Mouse (Mus musculus) neural tube, embryonic 13.5 days (tissue): ENCODE measurements around the gene Casp12. TPM values are rescaled to one million over a fixed set of nuclear protein-coding genes. Genes with fewer than 3 reads are reported as not detected.

ENCODE experiments used
- ATAC-seq: fragments of 200-750 bp; cut with Nextera tagmentation; 2 replicates; pipeline ENCODE4 v1.8.0; 2017; ENCODE audit warnings: low read depth, mild to moderate bottlenecking, moderate TSS enrichment, moderate library complexity
- H3K27ac ChIP-seq: fragments of 300-500 bp; sonication (generic); replicated peaks from 2 replicates; pipeline ENCODE4 v1.5.1; 2015; ENCODE audit warnings: moderate library complexity, mild to moderate bottlenecking, inconsistent platforms
- H3K27me3 ChIP-seq: fragments of 300-500 bp; sonication (generic); 2 replicates; pipeline ENCODE4 v1.6.1; 2015; ENCODE audit warnings: mild to moderate bottlenecking, inconsistent platforms
- H3K36me3 ChIP-seq: fragments of 300-500 bp; sonication (generic); 2 replicates; pipeline ENCODE4 v1.6.1; 2015; ENCODE audit warnings: mild to moderate bottlenecking, inconsistent platforms
- H3K4me1 ChIP-seq: fragments of 300-500 bp; sonication (generic); replicated peaks from 2 replicates; pipeline ENCODE4 v1.6.1; 2015; ENCODE audit warnings: inconsistent platforms
- H3K4me2 ChIP-seq: fragments of 300-500 bp; sonication (generic); 2 replicates; pipeline ENCODE4 v1.6.1; 2015; ENCODE audit warnings: inconsistent platforms, mild to moderate bottlenecking, moderate library complexity
- H3K4me3 ChIP-seq: fragments of 300-500 bp; sonication (generic); 2 replicates; pipeline ENCODE4 v1.5.1; 2015; ENCODE audit warnings: mild to moderate bottlenecking, inconsistent platforms
- H3K9ac ChIP-seq: fragments of 300-500 bp; sonication (generic); 2 replicates; pipeline ENCODE4 v1.6.1; 2015; ENCODE audit warnings: moderate library complexity, mild to moderate bottlenecking, inconsistent platforms
- H3K9me3 ChIP-seq: fragments of 300-500 bp; sonication (generic); 2 replicates; pipeline ENCODE4 v1.6.1; 2016; ENCODE audit warnings: inconsistent platforms
- WGBS: fragments of 180-500 bp; shearing (Covaris S2); methylation state at CpG from one replicate; pipeline ENCODE4 v1.1.7; 2015; 5-methylcytosine and 5-hydroxymethylcytosine counted together
- polyA plus RNA-seq: library from polyadenylated mRNA; unstranded; fragments of >200 nt; fragmentation: Nextera tagmentation; extraction: Ambion mirVana; gene quantifications from 2 replicates; pipeline ENCODE4 v1.2.1, GENCODE M21; 2015

Gene Casp12
- polyA plus RNA-seq = 1.0 and 1.3 TPM in 2 replicates

DNA sequence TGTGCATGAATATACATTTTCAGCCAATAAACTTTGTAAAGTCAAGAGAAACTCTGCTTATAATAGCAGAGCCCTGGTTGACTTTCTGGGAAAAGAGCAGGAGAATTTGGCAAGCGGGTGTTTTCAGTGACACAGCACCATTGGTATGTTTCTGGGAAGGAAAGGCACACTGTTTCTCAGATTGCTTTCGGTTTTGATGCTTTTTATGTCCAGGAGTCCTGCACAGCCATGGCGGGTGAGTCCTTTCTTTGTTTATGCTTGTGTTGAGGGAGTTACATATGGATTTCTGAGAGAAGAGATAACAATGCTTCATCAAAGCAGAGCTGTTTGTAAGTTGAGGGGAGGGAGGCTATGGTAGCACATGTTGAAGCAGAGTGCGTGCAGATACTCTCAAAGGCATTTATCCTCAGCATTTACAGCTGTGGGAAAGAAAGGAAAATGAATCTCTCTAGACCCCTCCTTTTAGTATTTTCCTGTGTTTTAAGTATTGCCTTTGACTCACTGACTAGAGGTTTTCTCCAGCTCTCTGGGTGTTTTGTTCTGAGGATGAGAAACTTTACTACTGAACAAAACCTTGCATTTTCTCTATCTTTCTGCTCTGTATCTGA lies at the start of gene Casp12:
TSS of gene Casp12 (plus strand) at position 140 of the 608 bp plus-strand sequence.
- Histone ChIP-seq H3K36me3 (no peaks in the 10 kb centered on the region), H3K4me2 (no peak within 1 kb of the TSS), H3K4me3 (no peak within 1 kb of the TSS), H3K4me1 (no peaks in the 10 kb centered on the region), H3K27me3 (no peaks in the 10 kb centered on the region), H3K9ac (no peak within 1 kb of the TSS), H3K9me3 (no peaks in the 10 kb centered on the region), H3K27ac (no peak within 1 kb of the TSS)
- ATAC-seq = no peak
- WGBS = 79% methylated on average over 4 of the region's 4 CpGs

DNA sequence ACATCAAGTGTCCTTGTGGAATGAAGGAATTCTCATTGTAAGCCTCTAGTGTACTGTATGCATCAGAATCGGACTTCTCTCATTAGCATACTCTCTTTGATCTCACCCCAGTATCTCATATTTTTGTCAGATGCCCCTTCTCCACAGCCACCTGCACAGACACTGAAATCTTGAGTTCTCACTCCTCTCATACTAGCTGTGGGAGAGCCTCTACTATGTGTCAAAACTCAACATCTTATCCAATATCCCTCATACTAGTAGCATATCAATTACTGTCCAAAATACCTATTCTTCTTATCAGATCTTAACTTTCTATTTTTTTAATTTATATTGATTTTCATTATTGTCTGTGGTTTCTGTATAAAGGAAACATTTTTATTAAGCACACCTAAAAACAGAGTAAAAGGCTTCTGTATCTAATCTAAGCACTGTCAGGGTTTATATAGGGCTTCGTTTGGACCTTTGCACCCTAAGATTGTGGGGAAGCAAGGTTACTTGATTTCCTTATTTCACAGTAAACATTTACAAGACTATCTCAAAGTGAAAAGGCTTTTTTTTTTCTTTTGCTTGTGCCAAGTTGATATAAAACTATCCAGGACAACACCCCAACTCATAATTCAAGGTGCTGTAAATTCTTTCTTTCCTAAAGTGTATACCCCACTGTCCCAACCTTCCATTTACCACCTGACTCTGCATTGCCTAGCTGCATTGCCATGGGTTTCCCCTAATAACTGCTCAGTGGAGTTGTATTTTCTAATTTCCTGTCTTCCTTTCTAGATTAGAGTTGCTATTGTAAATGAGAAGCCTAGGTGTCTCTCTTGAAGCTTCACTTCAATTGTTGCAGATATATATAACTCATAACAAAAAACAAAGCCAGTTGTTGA lies 48.6 kb upstream of the Casp12 start:
- ATAC-seq = no peak
- no peaks in the 10 kb centered on the region for H3K4me1 ChIP-seq
- H3K9me3 ChIP-seq = no peaks in the 10 kb centered on the region
- no peak overlapping the region for H3K4me2 ChIP-seq
- H3K36me3 ChIP-seq = no peaks in the 10 kb centered on the region
- no peaks in the 10 kb centered on the region for H3K27me3 ChIP-seq
- whole genome bisulfite sequencing = 90% methylated on average over 2 of the region's 2 CpGs
- no peak overlapping the region for H3K9ac ChIP-seq
- H3K4me3 ChIP-seq = no peak overlapping the region
- H3K27ac ChIP-seq = no peak overlapping the region

DNA sequence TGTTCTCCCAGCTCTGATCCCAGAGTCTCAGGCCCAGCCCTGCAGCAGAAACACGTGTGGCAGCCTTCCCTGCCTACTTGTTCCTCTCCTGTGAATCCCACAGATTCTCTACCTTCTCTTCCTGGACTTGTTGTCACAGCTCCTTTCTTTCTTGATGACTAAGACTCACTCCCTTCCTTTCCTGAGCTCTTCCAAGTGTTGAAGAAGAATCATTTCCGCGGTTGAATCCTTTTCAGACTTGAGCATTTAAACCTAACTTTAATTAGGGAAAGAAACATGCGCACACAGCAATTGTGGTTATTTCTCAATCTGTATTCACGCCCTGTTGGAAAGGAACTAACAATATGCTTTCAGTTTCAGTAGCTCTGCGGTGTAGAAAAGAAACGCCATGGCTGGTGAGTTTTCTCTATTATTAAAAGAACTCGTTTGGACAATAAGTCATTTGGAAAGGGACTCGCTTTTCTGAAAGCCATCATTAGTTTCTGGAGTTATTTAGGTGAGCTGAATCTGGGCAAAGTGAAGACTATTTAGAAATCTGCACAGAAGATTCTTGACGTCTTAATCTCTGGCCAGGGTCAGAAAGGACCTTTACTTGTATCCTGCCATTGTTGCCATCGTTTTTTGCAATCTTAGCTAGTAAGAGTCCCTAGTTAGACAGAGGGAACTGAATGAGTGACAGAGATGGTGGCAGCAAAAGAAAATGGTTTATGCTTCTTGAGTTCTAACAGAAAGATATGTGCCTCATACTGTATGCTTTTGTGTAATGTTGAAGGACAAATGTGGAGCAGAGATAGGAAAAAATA lies 46.7 kb upstream of the Casp12 start, which contains the start of gene Casp1:
TSS of gene Casp1 (plus strand) at position 189 of the 803 bp plus-strand sequence.
- 72% methylated on average over 11 of the region's 11 CpGs for WGBS
- H3K4me3 ChIP-seq = no peak within 1 kb of the TSS
- H3K9me3 ChIP-seq = no peaks in the 10 kb centered on the region
- H3K27ac ChIP-seq = no peak within 1 kb of the TSS
- no peaks in the 10 kb centered on the region for H3K27me3 ChIP-seq
- ATAC-seq = no peak
- no peaks in the 10 kb centered on the region for H3K36me3 ChIP-seq
- H3K9ac ChIP-seq = no peak within 1 kb of the TSS
- H3K4me2 ChIP-seq = no peak within 1 kb of the TSS
- no peaks in the 10 kb centered on the region for H3K4me1 ChIP-seq

DNA sequence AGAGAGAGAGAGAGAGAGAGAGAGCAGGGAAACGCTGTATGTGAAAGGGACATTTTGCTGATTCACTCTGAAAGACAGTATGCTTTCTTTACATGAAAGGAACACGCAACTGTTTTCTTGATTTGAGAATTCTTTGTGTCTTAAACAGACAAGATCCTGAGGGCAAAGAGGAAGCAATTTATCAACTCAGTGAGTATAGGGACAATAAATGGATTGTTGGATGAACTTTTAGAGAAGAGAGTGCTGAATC lies 46.2 kb upstream of the Casp12 start:
- no peak overlapping the region for H3K4me3 ChIP-seq
- no peak for ATAC-seq
- H3K9me3 ChIP-seq = no peaks in the 10 kb centered on the region
- H3K27me3 ChIP-seq = no peaks in the 10 kb centered on the region
- no peak overlapping the region for H3K27ac ChIP-seq
- H3K4me1 ChIP-seq = no peaks in the 10 kb centered on the region
- no peak overlapping the region for H3K9ac ChIP-seq
- 73% methylated on average over 2 of the region's 2 CpGs for WGBS
- no peak overlapping the region for H3K4me2 ChIP-seq
- H3K36me3 ChIP-seq = no peaks in the 10 kb centered on the region

DNA sequence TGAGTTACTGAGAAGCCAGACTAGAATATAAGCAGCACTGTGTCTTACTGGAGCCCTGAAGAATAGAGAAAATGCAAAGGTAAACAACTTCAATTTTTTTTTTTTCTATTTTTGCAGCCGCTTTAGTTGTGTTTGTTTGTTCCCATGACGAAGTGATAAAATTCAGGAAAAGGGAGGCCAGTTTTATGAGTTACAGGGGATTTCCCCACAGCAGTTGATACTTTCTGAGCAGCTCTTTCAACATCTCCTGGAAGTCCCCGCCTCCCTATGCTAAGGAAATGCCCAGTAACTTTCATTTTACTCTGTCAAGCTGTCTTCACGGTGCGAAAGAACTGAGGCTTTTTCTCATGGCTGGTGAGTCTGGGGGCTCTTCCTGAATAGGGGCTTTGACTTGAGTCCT lies 36.7 kb upstream of the Casp12 start, which contains the start of gene Casp4:
TSS of gene Casp4 (plus strand) at position 268 of the 400 bp plus-strand sequence.
- no peak within 1 kb of the TSS for H3K4me3 ChIP-seq

DNA sequence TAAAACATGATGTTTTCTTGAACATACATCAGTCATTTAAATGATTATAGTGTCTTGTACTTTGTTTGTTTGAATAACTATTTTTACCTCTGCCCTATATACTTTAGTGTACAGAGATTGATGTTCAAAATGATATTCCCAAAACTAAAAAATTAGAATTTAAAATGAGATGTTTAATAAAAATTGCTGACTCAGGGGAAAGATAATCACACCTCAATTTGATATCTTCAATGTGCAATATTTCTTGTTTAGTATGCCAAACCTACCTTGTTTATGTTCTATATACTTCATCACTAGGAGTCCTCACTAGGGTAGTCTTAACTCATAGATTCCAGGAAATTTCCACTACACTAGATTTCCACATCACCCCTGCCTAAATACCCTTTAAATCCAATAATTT lies 35.1 kb upstream of the Casp12 start:
- no peaks in the 10 kb centered on the region for H3K9me3 ChIP-seq
- no peak overlapping the region for H3K4me3 ChIP-seq
- no peak overlapping the region for H3K4me2 ChIP-seq
- H3K4me1 ChIP-seq = no peaks in the 10 kb centered on the region
- H3K27me3 ChIP-seq = no peaks in the 10 kb centered on the region
- no peaks in the 10 kb centered on the region for H3K36me3 ChIP-seq
- H3K27ac ChIP-seq = no peak overlapping the region
- no peak for ATAC-seq
- no peak overlapping the region for H3K9ac ChIP-seq

More for the DNA sequence above, 36.7 kb upstream of the Casp12 start, which contains the start of gene Casp4:
- ATAC-seq = no peak
- no peaks in the 10 kb centered on the region for H3K27me3 ChIP-seq
- no peaks in the 10 kb centered on the region for H3K9me3 ChIP-seq
- H3K9ac ChIP-seq = no peak within 1 kb of the TSS
- 68% methylated on average over 5 of the region's 5 CpGs for WGBS
- H3K27ac ChIP-seq = no peak within 1 kb of the TSS
- no peak within 1 kb of the TSS for H3K4me2 ChIP-seq
- no peaks in the 10 kb centered on the region for H3K36me3 ChIP-seq
- H3K4me1 ChIP-seq = no peaks in the 10 kb centered on the region

DNA sequence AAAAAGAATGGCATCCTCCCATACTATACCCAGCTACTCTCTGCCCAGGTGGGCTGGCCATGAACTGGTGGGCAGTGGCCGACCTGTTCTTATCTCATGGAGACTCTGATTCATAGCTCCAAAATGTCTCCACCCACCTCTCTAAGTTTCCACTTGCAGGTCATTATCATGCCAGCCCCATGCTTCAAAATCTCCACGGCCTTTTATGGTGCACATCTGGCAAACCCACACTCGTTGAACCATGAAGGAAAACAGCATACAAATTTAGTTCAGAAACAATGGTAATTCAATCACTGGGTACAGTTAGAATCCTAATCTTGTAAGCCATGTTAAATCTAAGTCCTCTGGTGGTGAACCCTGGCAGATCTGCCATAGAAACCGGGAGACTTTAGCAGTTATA lies 33.8 kb upstream of the Casp12 start:
- Histone ChIP-seq H3K4me3 (no peak overlapping the region), H3K9me3 (no peaks in the 10 kb centered on the region), H3K27ac (no peak overlapping the region), H3K36me3 (no peaks in the 10 kb centered on the region), H3K27me3 (no peaks in the 10 kb centered on the region), H3K4me1 (no peaks in the 10 kb centered on the region), H3K9ac (no peak overlapping the region), H3K4me2 (no peak overlapping the region)
- WGBS = 73% methylated on average over 4 of the region's 4 CpGs
- no peak for ATAC-seq

DNA sequence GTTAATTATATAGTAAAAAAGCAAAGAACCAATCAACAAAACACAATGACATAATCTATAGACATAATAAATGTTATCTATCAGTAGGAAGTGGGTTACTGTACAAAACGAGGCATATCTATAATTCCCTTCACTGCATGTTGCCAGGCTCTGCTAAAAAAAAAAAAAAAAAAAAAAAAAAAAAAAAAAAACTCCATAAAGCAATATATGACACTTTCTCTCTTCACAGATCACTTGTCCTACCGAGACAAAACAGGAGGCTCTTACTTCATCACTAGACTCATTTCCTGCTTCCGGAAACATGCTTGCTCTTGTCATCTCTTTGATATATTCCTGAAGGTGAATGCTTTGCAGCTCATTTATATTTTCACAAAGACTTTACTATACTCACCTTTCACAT lies 17.0 kb upstream of the Casp12 start:
- Histone ChIP-seq H3K9ac (no peak overlapping the region), H3K4me2 (no peak overlapping the region), H3K4me3 (no peak overlapping the region), H3K4me1 (no peaks in the 10 kb centered on the region), H3K9me3 (no peaks in the 10 kb centered on the region), H3K27ac (no peak overlapping the region), H3K36me3 (no peaks in the 10 kb centered on the region), H3K27me3 (no peaks in the 10 kb centered on the region)
- ATAC-seq = no peak
- 79% methylated on average over 3 of the region's 3 CpGs for WGBS

DNA sequence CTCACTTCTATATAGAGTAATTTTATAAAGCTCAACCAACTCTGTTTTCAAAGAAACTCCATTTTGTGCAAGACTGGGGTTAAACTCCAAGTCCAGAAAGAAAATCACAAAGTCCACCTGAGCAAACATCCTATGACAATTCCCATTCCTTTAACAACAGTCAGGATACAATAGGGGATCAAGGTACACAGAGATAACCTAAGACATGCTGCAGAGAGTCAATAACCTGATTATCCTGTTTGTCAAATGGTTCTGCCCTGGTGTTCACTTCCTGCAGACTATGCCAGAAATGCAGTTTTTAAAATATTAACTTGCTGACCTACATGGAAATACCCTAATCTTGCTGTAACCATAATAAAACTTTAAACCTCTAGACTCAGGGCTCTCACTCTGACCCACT lies 12.8 kb upstream of the Casp12 start:
- Histone ChIP-seq H3K4me1 (no peaks in the 10 kb centered on the region), H3K9me3 (no peaks in the 10 kb centered on the region)
- no peak for ATAC-seq

DNA sequence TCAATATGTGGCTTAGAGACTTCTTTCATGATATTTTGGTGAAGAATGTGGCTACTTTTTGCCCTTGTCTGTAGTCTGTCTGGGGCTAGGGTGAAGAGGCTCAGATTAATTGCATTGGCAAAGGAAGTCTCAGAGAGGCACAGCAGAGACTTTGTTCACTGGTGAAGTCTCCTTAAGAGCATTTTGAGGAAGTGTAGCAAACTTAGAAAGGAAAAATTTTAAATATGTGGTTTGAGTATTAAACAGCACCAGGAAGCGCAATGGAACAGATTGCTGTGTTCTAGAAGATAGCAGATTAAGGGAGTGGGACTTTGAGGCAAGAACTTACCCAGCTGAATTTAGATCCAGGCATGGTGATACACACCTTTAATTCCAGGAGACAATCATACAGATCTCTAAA lies 11.8 kb upstream of the Casp12 start:
- Histone ChIP-seq H3K27me3 (no peaks in the 10 kb centered on the region), H3K9me3 (no peaks in the 10 kb centered on the region), H3K4me1 (no peaks in the 10 kb centered on the region), H3K4me3 (no peak overlapping the region), H3K36me3 (no peaks in the 10 kb centered on the region), H3K27ac (no peak overlapping the region), H3K9ac (no peak overlapping the region), H3K4me2 (no peak overlapping the region)
- no peak for ATAC-seq
- 92% methylated on average over 1 of the region's 1 CpGs for WGBS

More for the DNA sequence above, 12.8 kb upstream of the Casp12 start:
- no peak overlapping the region for H3K4me2 ChIP-seq
- no peak overlapping the region for H3K27ac ChIP-seq
- H3K4me3 ChIP-seq = no peak overlapping the region
- no peaks in the 10 kb centered on the region for H3K27me3 ChIP-seq
- H3K9ac ChIP-seq = no peak overlapping the region
- no peaks in the 10 kb centered on the region for H3K36me3 ChIP-seq

DNA sequence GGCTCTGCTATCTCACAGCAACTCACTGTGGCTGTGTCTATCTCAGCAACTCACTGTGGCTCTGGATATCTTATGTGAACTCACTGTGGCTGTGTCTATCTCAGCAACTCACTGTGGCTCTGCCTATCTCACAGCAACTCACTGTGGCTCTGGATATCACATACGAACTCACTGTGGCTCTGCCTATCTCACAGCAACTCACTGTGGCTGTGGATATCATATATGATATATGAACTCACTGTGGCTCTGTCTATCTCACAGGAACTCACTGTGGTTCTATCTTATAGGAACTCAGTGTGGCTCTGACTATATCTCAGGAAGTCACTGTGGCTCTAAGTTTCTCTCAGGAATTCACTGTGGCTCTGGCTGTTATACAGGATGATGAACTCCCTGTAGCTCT lies 2.1 kb upstream of the Casp12 start:
- H3K27me3 ChIP-seq = no peaks in the 10 kb centered on the region
- no peak overlapping the region for H3K4me3 ChIP-seq
- H3K4me2 ChIP-seq = no peak overlapping the region
- 71% methylated on average over 1 of the region's 1 CpGs for WGBS
- ATAC-seq = no peak
- no peaks in the 10 kb centered on the region for H3K4me1 ChIP-seq
- no peaks in the 10 kb centered on the region for H3K36me3 ChIP-seq
- H3K9me3 ChIP-seq = no peaks in the 10 kb centered on the region
- no peak overlapping the region for H3K27ac ChIP-seq
- no peak overlapping the region for H3K9ac ChIP-seq

DNA sequence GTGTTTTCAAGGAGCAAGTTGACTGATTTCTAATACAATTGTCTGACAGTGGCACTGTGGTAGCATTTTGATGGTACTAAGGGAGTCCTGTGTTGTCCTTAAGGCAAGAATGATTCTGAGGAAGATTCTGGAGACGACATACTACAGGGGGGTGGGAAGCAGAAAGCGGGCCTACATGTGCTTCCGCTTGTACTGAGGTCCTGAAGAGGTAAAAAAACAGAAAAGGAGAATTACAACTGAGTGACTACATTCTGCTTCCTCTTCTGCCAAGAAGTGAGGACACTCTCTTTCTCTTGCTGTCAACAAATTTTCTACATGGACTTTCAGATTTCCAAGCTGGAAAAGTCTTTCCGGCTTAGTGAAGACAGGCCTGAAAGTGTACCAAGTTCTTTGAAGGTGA lies 1.1 kb upstream of the Casp12 start:
- no peak overlapping the region for H3K4me2 ChIP-seq
- WGBS = 90% methylated on average over 4 of the region's 4 CpGs
- no peak overlapping the region for H3K4me3 ChIP-seq
- H3K9me3 ChIP-seq = no peaks in the 10 kb centered on the region
- no peaks in the 10 kb centered on the region for H3K4me1 ChIP-seq
- H3K27ac ChIP-seq = no peak overlapping the region
- no peak overlapping the region for H3K9ac ChIP-seq
- no peaks in the 10 kb centered on the region for H3K27me3 ChIP-seq
- H3K36me3 ChIP-seq = no peaks in the 10 kb centered on the region
- ATAC-seq = no peak
